Mouse (Mus musculus) brain, adult 2 months (tissue): ENCODE measurements around the gene Vps37b.
"Not testable (repeated sequence)": the region's sequence is repeated elsewhere in the genome, so short reads cannot be mapped to it uniquely, and the experiment has no call there.

Source experiments
- DNase-seq: peaks from one replicate; pipeline ENCODE4 v3.0.0; 2011; ENCODE audit warnings: low read depth, low spot score

Gene Vps37b

GRCm38 (mm10) chr5:124032001-124032508 lies at the start of gene Vps37b:
Gene Vps37b (minus strand): TSS chr5:124032270.
- peak; percentile 95 for DNase-seq

- no peak for DNase-seq
Observed at GRCm38 (mm10) chr5:124079880-124080279, 47.8 kb upstream of the Vps37b start.

GRCm38 (mm10) chr5:124078794-124079416 lies 46.8 kb upstream of the Vps37b start:
- peak; percentile 93 for DNase-seq

GRCm38 (mm10) chr5:124077856-124078460 lies 45.9 kb upstream of the Vps37b start:
- DNase-seq, result no peak

- no peak for DNase-seq
Observed at GRCm38 (mm10) chr5:124077241-124077640, 45.2 kb upstream of the Vps37b start.

GRCm38 (mm10) chr5:124076559-124076958 lies 44.5 kb upstream of the Vps37b start:
- no peak for DNase-seq

- DNase-seq, result no peak
Observed at GRCm38 (mm10) chr5:124075716-124076115, 43.6 kb upstream of the Vps37b start.

- DNase-seq, result no peak
Observed at GRCm38 (mm10) chr5:124074845-124075307, 42.8 kb upstream of the Vps37b start.

- no peak for DNase-seq
Observed at GRCm38 (mm10) chr5:124073682-124074081, 41.6 kb upstream of the Vps37b start.

- no peak for DNase-seq
Observed at GRCm38 (mm10) chr5:124069657-124070056, 37.6 kb upstream of the Vps37b start.

GRCm38 (mm10) chr5:124062037-124062824 lies 30.2 kb upstream of the Vps37b start:
- no peak for DNase-seq

- DNase-seq, result no peak
Observed at GRCm38 (mm10) chr5:124059677-124060076, 27.6 kb upstream of the Vps37b start.

- peak; percentile 82 for DNase-seq
Observed at GRCm38 (mm10) chr5:124058749-124059148, 26.7 kb upstream of the Vps37b start.

- no peak for DNase-seq
Observed at GRCm38 (mm10) chr5:124056956-124057355, 24.9 kb upstream of the Vps37b start.

- no peak for DNase-seq
Observed at GRCm38 (mm10) chr5:124056219-124056618, 24.1 kb upstream of the Vps37b start.

GRCm38 (mm10) chr5:124052641-124053040 lies 20.6 kb upstream of the Vps37b start:
- DNase-seq, result not testable (repeated sequence)

GRCm38 (mm10) chr5:124051899-124052491 lies 19.9 kb upstream of the Vps37b start:
- DNase-seq, result peak; percentile 49

GRCm38 (mm10) chr5:124050095-124051050 lies 18.3 kb upstream of the Vps37b start:
- DNase-seq, result peak; percentile 45

GRCm38 (mm10) chr5:124049249-124050045 lies 17.4 kb upstream of the Vps37b start:
- DNase-seq, result peak; percentile 81
